7 mouse cellular contexts compared by ENCODE assay signal in the genomic region with DNA sequence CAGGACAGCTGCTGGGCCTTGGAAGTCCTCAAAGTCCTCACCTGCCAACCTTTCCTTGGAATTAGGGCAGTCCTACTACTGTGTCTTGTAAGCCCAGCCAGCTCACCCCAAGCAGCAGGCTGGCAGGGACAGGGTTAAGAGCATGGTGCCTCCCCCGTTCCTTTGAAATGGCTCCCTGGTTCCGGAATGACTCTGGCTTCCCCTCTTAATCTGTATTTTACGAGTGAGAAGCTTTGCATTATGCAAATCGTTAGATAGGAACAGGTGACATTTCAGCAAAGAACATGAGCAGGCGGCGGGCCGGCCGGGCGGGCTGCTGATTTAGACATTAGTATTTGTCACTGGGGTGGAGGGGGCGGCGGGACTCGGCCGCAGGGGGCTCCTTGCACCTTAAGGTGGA.
DNase-seq lines count a peak whose midpoint lies in the region; ATAC-seq and TF ChIP-seq lines count a peak whose summit lies in the region.

No protein-coding gene starts in this region.

- H3K9ac ChIP-seq in liver, embryonic 11.5 days (ENCODE audit: low read depth, low read length): no peak overlapping the region
- H3K9ac ChIP-seq in liver, postnatal 0 days (replicated peaks): no peak overlapping the region
- 0 out of 2 replicates have a peak overlapping the region, but pooled peaks have one; percentile 27 for H3K9ac ChIP-seq in embryonic facial prominence, embryonic 13.5 days

- 9% methylated on average over 13 of the region's 13 CpGs for WGBS in liver, embryonic 11.5 days
- WGBS in liver, postnatal 0 days (ENCODE audit: insufficient replicate concordance): 6% methylated on average over 13 of the region's 13 CpGs
- 3% methylated on average over 13 of the region's 13 CpGs for WGBS in embryonic facial prominence, embryonic 13.5 days

- no peak overlapping the region for H3K27ac ChIP-seq in liver, embryonic 11.5 days (ENCODE audit: low read depth, low read length)
- H3K27ac ChIP-seq in liver, postnatal 0 days (ENCODE audit: low read depth): no peak overlapping the region
- no peak overlapping the region for H3K27ac ChIP-seq in embryonic facial prominence, embryonic 13.5 days
- no peak overlapping the region for H3K27ac ChIP-seq in layer of hippocampus, adult 2 months

- peaks cover 5% of the 10 kb centered on the region for H3K4me1 ChIP-seq in liver, embryonic 11.5 days (replicated peaks; ENCODE audit: control insufficient read depth, insufficient read depth, low read length)
- peaks cover 4% of the 10 kb centered on the region; the same call in 1 of the 2 replicates for H3K4me1 ChIP-seq in liver, postnatal 0 days (ENCODE audit: insufficient read depth)
- peaks cover 12% of the 10 kb centered on the region for H3K4me1 ChIP-seq in embryonic facial prominence, embryonic 13.5 days

- H3K27me3 ChIP-seq in liver, embryonic 11.5 days (replicated peaks; ENCODE audit: control insufficient read depth, insufficient read depth, low read length): peaks cover 65% of the 10 kb centered on the region
- peaks cover 44% of the 10 kb centered on the region for H3K27me3 ChIP-seq in liver, postnatal 0 days (ENCODE audit: insufficient read depth, low read length)
- peaks cover 86% of the 10 kb centered on the region for H3K27me3 ChIP-seq in embryonic facial prominence, embryonic 13.5 days

- H3K9me3 ChIP-seq in liver, embryonic 11.5 days (ENCODE audit: control insufficient read depth, low read length): no peaks in the 10 kb centered on the region
- H3K9me3 ChIP-seq in liver, postnatal 0 days (ENCODE audit: low read length): no peaks in the 10 kb centered on the region
- H3K9me3 ChIP-seq in embryonic facial prominence, embryonic 13.5 days: no peaks in the 10 kb centered on the region

- no peak for TF ChIP-seq CTCF in liver, postnatal 0 days (IDR thresholded peaks at IDR 0.05; ENCODE audit: low read depth)
- no peak for TF ChIP-seq CTCF in layer of hippocampus, adult 2 months (conservative IDR thresholded peaks at IDR 0.05)

- peak overlapping the region; percentile 42 for H3K4me2 ChIP-seq in liver, embryonic 11.5 days
- H3K4me2 ChIP-seq in liver, postnatal 0 days (ENCODE audit: low read depth, low read length): no peak overlapping the region
- peak overlapping the region; percentile 37 for H3K4me2 ChIP-seq in embryonic facial prominence, embryonic 13.5 days

- no peak for DNase-seq in liver, embryonic 11.5 days (ENCODE audit: low spot score)
- DNase-seq in liver, postnatal 0 days: no peak
- peak; percentile 22 to 27 for DNase-seq in layer of hippocampus, adult 2 months (ENCODE audit: low spot score in 2 of 2)
- DNase-seq in right cerebral cortex, postnatal 25 days: peak; percentile 23
- DNase-seq in adrenal gland, postnatal 25 days: no peak
- DNase-seq in thymus, postnatal 25 days: no peak

- ATAC-seq in liver, embryonic 11.5 days (replicated peaks; ENCODE audit: low FRiP score): no peak
- ATAC-seq in liver, postnatal 0 days: no peak
- ATAC-seq in embryonic facial prominence, embryonic 13.5 days (ENCODE audit: insufficient number of reproducible peaks, insufficient read depth, low FRiP score, low TSS enrichment, low read depth): no peak

- H3K4me3 ChIP-seq in liver, embryonic 11.5 days (ENCODE audit: low read depth, low read length): peak overlapping the region; percentile 14; the same call in 1 of the 2 replicates
- H3K4me3 ChIP-seq in liver, postnatal 0 days (ENCODE audit: low read depth, low read length): no peak overlapping the region
- peak overlapping the region; percentile 9; the same call in 1 of the 2 replicates for H3K4me3 ChIP-seq in embryonic facial prominence, embryonic 13.5 days
- peak overlapping the region; percentile 31; the same call in 1 of the 2 replicates for H3K4me3 ChIP-seq in layer of hippocampus, adult 2 months

- no peak for TF ChIP-seq EP300 in liver, postnatal 0 days (IDR thresholded peaks at IDR 0.05; ENCODE audit: low read depth)

- no peaks in the 10 kb centered on the region for H3K36me3 ChIP-seq in liver, embryonic 11.5 days (ENCODE audit: control insufficient read depth, insufficient read depth, low read length)
- H3K36me3 ChIP-seq in liver, postnatal 0 days (replicated peaks; ENCODE audit: insufficient read depth, low read length): no peaks in the 10 kb centered on the region
- no peaks in the 10 kb centered on the region for H3K36me3 ChIP-seq in embryonic facial prominence, embryonic 13.5 days

Comparison
In these comparisons a context has a peak if more than half of its experiments do, and no peak if none do; other contexts are left out.
1. DNase-seq: peak in layer of hippocampus, adult 2 months (2 of 2) and right cerebral cortex, postnatal 25 days (single experiment); none in liver, embryonic 11.5 days (single experiment), liver, postnatal 0 days (single experiment), adrenal gland, postnatal 25 days (single experiment) and thymus, postnatal 25 days (single experiment).